Mouse (Mus musculus) lung, adult 2 months (tissue): Measurements from ENCODE around the gene Tmprss9.

Experiments
- CTCF ChIP-seq: fragments of 200-500 bp; IDR thresholded peaks from 2 replicates; pipeline ENCODE4 v1.5.1; 2011; ENCODE audit warnings: mild to moderate bottlenecking, low read length, control low read depth; ENCODE audit not compliant: insufficient read depth
- POLR2A ChIP-seq: fragments of 200-500 bp; IDR thresholded peaks from 2 replicates; pipeline ENCODE4 v1.6.1; 2011; ENCODE audit warnings: low read depth, mild to moderate bottlenecking, control low read depth, low read length, borderline replicate concordance; ENCODE audit errors: extremely low read depth

DNA sequence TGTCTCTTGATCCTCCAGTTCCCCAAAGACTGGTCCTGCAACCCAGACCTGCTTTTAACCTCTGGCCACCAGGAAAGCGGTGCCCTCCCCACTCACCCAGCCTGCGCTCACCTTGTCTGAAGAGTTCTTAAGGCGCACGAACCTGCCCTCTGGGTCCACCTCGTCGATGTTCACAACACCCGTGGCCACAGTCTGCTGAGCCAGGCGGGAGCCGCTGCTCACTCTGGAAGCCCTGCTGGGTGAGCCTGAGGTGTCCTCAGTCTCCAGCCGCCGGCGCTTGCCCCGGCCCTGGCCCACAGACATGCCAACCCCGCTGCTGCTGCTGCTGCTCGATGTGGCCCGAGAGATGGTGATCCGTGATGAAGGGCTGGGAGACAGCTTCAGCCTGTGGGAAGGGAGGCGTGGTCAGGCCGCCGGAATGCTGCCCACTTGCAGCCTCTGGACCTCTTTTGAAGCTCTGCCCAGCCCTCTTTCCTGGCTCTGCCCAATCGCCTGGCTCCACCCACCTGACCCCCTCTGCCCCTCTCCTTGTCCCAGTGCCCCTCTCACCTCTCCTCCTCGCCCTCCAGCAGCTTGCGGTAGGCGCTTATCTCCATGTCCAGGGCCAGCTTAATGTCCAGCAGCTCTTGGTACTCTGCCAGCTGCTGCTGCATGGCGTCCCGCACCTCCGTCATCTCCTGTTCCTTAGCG is 32.5 kb downstream of the Tmprss9 start:
- TF ChIP-seq POLR2A (no peak), CTCF (no peak)
